Mouse (Mus musculus): ENCODE data around the gene Gm6367. TPM values are rescaled to one million over a fixed set of nuclear protein-coding genes. Genes with fewer than 3 reads are reported as not detected.

Gene Gm6367
- total RNA-seq (2023): not detected in 4 replicates

GRCm38 (mm10) chr5:94988326-94988725, at the start of gene Gm6367:
Gene Gm6367, plus strand, starts transcription at chr5:94988626.

Other genes with a start within 250 kb of the Gm6367 start
- gene Gm3183, start 123.2 kb upstream of the Gm6367 start, total RNA-seq (2023): not detected in 4 replicates
- not detected in 4 replicates for gene Gm7942, start 118.3 kb downstream of the Gm6367 start, total RNA-seq (2023)
- not detected in 4 replicates for gene Gm16513, start 194.0 kb downstream of the Gm6367 start, total RNA-seq (2023)